Mouse (Mus musculus) CH12.LX (cell line): ENCODE results near the gene Wdr26. TPM values are rescaled to one million over a fixed set of nuclear protein-coding genes. Genes with fewer than 3 reads are reported as not detected.

Source experiments
- DNase-seq: peaks from one replicate; pipeline ENCODE4 v3.0.0-alpha.2; 2013; ENCODE audit errors: extremely low read depth
- H3K27ac ChIP-seq: 2 replicates; pipeline ENCODE4 v1.5.1; 2012; ENCODE audit warnings: low read depth, mild to moderate bottlenecking, control low read depth, moderate library complexity; ENCODE audit not compliant: insufficient read depth
- H3K27me3 ChIP-seq: replicated peaks from 2 replicates; pipeline ENCODE3; 2012; ENCODE audit warnings: inconsistent platforms
- H3K36me3 ChIP-seq, 2 experiments: replicated peaks in 1 of 2; 2 replicates each; pipeline versions ENCODE3 to v1.6.1; 2012; ENCODE audit warnings: inconsistent platforms in 1 of 2, low read length in 1 of 2, mild to moderate bottlenecking in 1 of 2, mixed read lengths in 1 of 2, moderate library complexity in 1 of 2; ENCODE audit not compliant: control insufficient read depth in 1 of 2, insufficient read depth in 1 of 2
- H3K4me1 ChIP-seq, 2 experiments: 2 replicates each; pipeline ENCODE4 v1.6.1; 2012; ENCODE audit warnings: inconsistent platforms in 1 of 2, moderate library complexity in 1 of 2; ENCODE audit not compliant: insufficient read depth in 2 of 2, control insufficient read depth in 1 of 2
- H3K4me2 ChIP-seq: 2 replicates; pipeline ENCODE4 v1.6.1; 2012; ENCODE audit warnings: low read depth, mild to moderate bottlenecking, control low read depth; ENCODE audit not compliant: poor library complexity, insufficient read depth, severe bottlenecking
- H3K4me3 ChIP-seq, 3 experiments: fragments of 150-350 bp in 1 of 3; sonication (generic) in 1 of 3; replicated peaks in 1 of 3; 2 replicates each; pipeline versions ENCODE3 to v1.5.1; 2011 to 2012; ENCODE audit warnings: low read depth in 2 of 3, low read length in 2 of 3, mild to moderate bottlenecking in 2 of 3, moderate library complexity in 2 of 3, control low read depth in 1 of 3, improper control_type of control experiment in 1 of 3, inconsistent platforms in 1 of 3, mixed read lengths in 1 of 3; ENCODE audit not compliant: poor library complexity in 1 of 3
- H3K79me2 ChIP-seq: replicated peaks from 2 replicates; pipeline ENCODE4 v1.6.1; 2012; ENCODE audit warnings: mild to moderate bottlenecking, moderate library complexity; ENCODE audit not compliant: control insufficient read depth, poor library complexity, insufficient read depth, severe bottlenecking; ENCODE audit errors: extremely low read depth
- H3K9ac ChIP-seq: 2 replicates; pipeline ENCODE4 v1.6.1; 2012; ENCODE audit warnings: low read depth, mild to moderate bottlenecking, control low read depth, moderate library complexity; ENCODE audit not compliant: insufficient read depth
- H3K9me3 ChIP-seq: replicated peaks from 2 replicates; pipeline ENCODE3; 2012; ENCODE audit warnings: low read length, inconsistent platforms, mixed read lengths
- BHLHE40 ChIP-seq: IDR thresholded peaks from 2 replicates; pipeline ENCODE4 v1.6.1; 2011; ENCODE audit warnings: mild to moderate bottlenecking, low read depth, low read length, improper control_type of control experiment
- CHD1 ChIP-seq: IDR thresholded peaks from 2 replicates; pipeline ENCODE4 v1.6.1; 2012; ENCODE audit warnings: low read depth, low read length, improper control_type of control experiment, inconsistent platforms
- CHD2 ChIP-seq: IDR thresholded peaks from 2 replicates; pipeline ENCODE4 v1.6.1; 2011; ENCODE audit warnings: low read length, improper control_type of control experiment
- CTCF ChIP-seq, 2 experiments: IDR thresholded peaks in 1 of 2; conservative IDR thresholded peaks in 1 of 2; 2 replicates each; pipeline ENCODE4 v1.5.1; 2011 to 2012; ENCODE audit warnings: low read depth in 2 of 2, low read length in 2 of 2, improper control_type of control experiment in 1 of 2, inconsistent platforms in 1 of 2, mild to moderate bottlenecking in 1 of 2, moderate library complexity in 1 of 2
- E2F4 ChIP-seq: IDR thresholded peaks from 2 replicates; pipeline ENCODE4 v1.6.1; 2011; ENCODE audit warnings: low read depth, low read length, improper control_type of control experiment; ENCODE audit not compliant: insufficient replicate concordance
- ELF1 ChIP-seq: IDR thresholded peaks from 2 replicates; pipeline ENCODE4 v1.6.1; 2014; ENCODE audit warnings: low read depth, mild to moderate bottlenecking, inconsistent platforms, low read length, improper control_type of control experiment
- EP300 ChIP-seq: IDR thresholded peaks from 2 replicates; pipeline ENCODE4 v1.6.1; 2011; ENCODE audit warnings: low read length, improper control_type of control experiment
- ETS1 ChIP-seq: conservative IDR thresholded peaks from 2 replicates; pipeline ENCODE4 v1.6.1; 2012; ENCODE audit warnings: low read depth, mild to moderate bottlenecking, inconsistent platforms, low read length, improper control_type of control experiment, moderate library complexity
- GABPA ChIP-seq: IDR thresholded peaks from 2 replicates; pipeline ENCODE4 v1.6.1; 2012; ENCODE audit warnings: low read depth, low read length, improper control_type of control experiment, inconsistent platforms; ENCODE audit not compliant: insufficient replicate concordance
- HCFC1 ChIP-seq: IDR thresholded peaks from 2 replicates; pipeline ENCODE4 v1.6.1; 2012; ENCODE audit warnings: low read depth, mild to moderate bottlenecking, inconsistent platforms, low read length, improper control_type of control experiment
- IRF4 ChIP-seq: IDR thresholded peaks from 2 replicates; pipeline ENCODE4 v1.6.1; 2014; ENCODE audit warnings: low read depth, mild to moderate bottlenecking, inconsistent platforms, low read length, improper control_type of control experiment
- JUN ChIP-seq: IDR thresholded peaks from 2 replicates; pipeline ENCODE4 v1.6.1; 2011; ENCODE audit warnings: low read depth, mild to moderate bottlenecking, low read length, improper control_type of control experiment, moderate library complexity; ENCODE audit not compliant: insufficient read depth
- JUND ChIP-seq: conservative IDR thresholded peaks from 2 replicates; pipeline ENCODE4 v1.6.1; 2011; ENCODE audit warnings: low read depth, low read length, improper control_type of control experiment
- KAT2A ChIP-seq: IDR thresholded peaks from 2 replicates; pipeline ENCODE4 v1.6.1; 2012; ENCODE audit warnings: low read length, improper control_type of control experiment, inconsistent platforms; ENCODE audit not compliant: insufficient replicate concordance
- MAFK ChIP-seq: IDR thresholded peaks from 2 replicates; pipeline ENCODE4 v1.6.1; 2011; ENCODE audit warnings: low read length, improper control_type of control experiment; ENCODE audit not compliant: insufficient replicate concordance
- MAX ChIP-seq: IDR thresholded peaks from 2 replicates; pipeline ENCODE4 v1.6.1; 2011; ENCODE audit warnings: low read length, improper control_type of control experiment
- MAZ ChIP-seq: IDR thresholded peaks from 2 replicates; pipeline ENCODE4 v1.6.1; 2012; ENCODE audit warnings: low read depth, mild to moderate bottlenecking, inconsistent platforms, low read length, improper control_type of control experiment, moderate library complexity
- MEF2A ChIP-seq: IDR thresholded peaks from 2 replicates; pipeline ENCODE4 v1.6.1; 2014; ENCODE audit warnings: low read depth, mild to moderate bottlenecking, inconsistent platforms, low read length, improper control_type of control experiment, borderline replicate concordance
- MXI1 ChIP-seq: IDR thresholded peaks from 2 replicates; pipeline ENCODE4 v1.6.1; 2011; ENCODE audit warnings: mild to moderate bottlenecking, low read depth, low read length, improper control_type of control experiment
- MYC ChIP-seq: IDR thresholded peaks from 2 replicates; pipeline ENCODE4 v1.6.1; 2011; ENCODE audit warnings: low read depth, mild to moderate bottlenecking, improper control_type of control experiment, low read length
- NELFE ChIP-seq: IDR thresholded peaks from 2 replicates; pipeline ENCODE4 v1.6.1; 2011; ENCODE audit warnings: low read depth, low read length, improper control_type of control experiment
- NRF1 ChIP-seq: IDR thresholded peaks from 2 replicates; pipeline ENCODE4 v1.6.1; 2014; ENCODE audit warnings: low read depth, mild to moderate bottlenecking, inconsistent platforms, low read length, improper control_type of control experiment, moderate library complexity
- PAX5 ChIP-seq: IDR thresholded peaks from 2 replicates; pipeline ENCODE4 v1.6.1; 2012; ENCODE audit warnings: low read length, inconsistent platforms, mixed read lengths
- POLR2A ChIP-seq: IDR thresholded peaks from 2 replicates; pipeline ENCODE4 v1.6.1; 2011; ENCODE audit warnings: low read depth, mild to moderate bottlenecking, improper control_type of control experiment, low read length
- POLR2AphosphoS2 ChIP-seq: IDR thresholded peaks from 2 replicates; pipeline ENCODE4 v1.6.1; 2011; ENCODE audit warnings: low read depth, low read length, improper control_type of control experiment
- RAD21 ChIP-seq: IDR thresholded peaks from 2 replicates; pipeline ENCODE4 v1.6.1; 2011; ENCODE audit warnings: low read depth, mild to moderate bottlenecking, low read length, improper control_type of control experiment, moderate library complexity
- RCOR1 ChIP-seq: conservative IDR thresholded peaks from 2 replicates; pipeline ENCODE4 v1.6.1; 2012; ENCODE audit warnings: low read depth, mild to moderate bottlenecking, inconsistent platforms, low read length, improper control_type of control experiment
- SIN3A ChIP-seq: IDR thresholded peaks from 2 replicates; pipeline ENCODE4 v1.6.1; 2012; ENCODE audit warnings: low read length, improper control_type of control experiment, inconsistent platforms
- SMC3 ChIP-seq: IDR thresholded peaks from 2 replicates; pipeline ENCODE4 v1.6.1; 2011; ENCODE audit warnings: low read depth, low read length, improper control_type of control experiment
- TBP ChIP-seq: conservative IDR thresholded peaks from 2 replicates; pipeline ENCODE4 v1.6.1; 2011; ENCODE audit warnings: low read depth, low read length, improper control_type of control experiment
- TCF12 ChIP-seq: IDR thresholded peaks from 2 replicates; pipeline ENCODE4 v1.6.1; 2014; ENCODE audit warnings: low read depth, mild to moderate bottlenecking, inconsistent platforms, low read length, improper control_type of control experiment
- UBTF ChIP-seq: IDR thresholded peaks from 2 replicates; pipeline ENCODE4 v1.6.1; 2012; ENCODE audit warnings: low read depth, mild to moderate bottlenecking, inconsistent platforms, low read length, improper control_type of control experiment, moderate library complexity
- USF1 ChIP-seq: IDR thresholded peaks from 2 replicates; pipeline ENCODE4 v1.6.1; 2014; ENCODE audit warnings: low read depth, mild to moderate bottlenecking, inconsistent platforms, low read length, improper control_type of control experiment
- USF2 ChIP-seq: conservative IDR thresholded peaks from 2 replicates; pipeline ENCODE4 v1.6.1; 2011; ENCODE audit warnings: low read depth, low read length, improper control_type of control experiment
- ZC3H11A ChIP-seq: IDR thresholded peaks from 2 replicates; pipeline ENCODE4 v1.6.1; 2012; ENCODE audit warnings: low read depth, mild to moderate bottlenecking, inconsistent platforms, low read length, improper control_type of control experiment
- ZKSCAN1 ChIP-seq: IDR thresholded peaks from 2 replicates; pipeline ENCODE4 v1.6.1; 2012; ENCODE audit warnings: low read depth, inconsistent platforms, low read length, improper control_type of control experiment, borderline replicate concordance
- ZMIZ1 ChIP-seq: IDR thresholded peaks from 2 replicates; pipeline ENCODE4 v1.6.1; 2012; ENCODE audit warnings: low read depth, mild to moderate bottlenecking, inconsistent platforms, low read length, improper control_type of control experiment
- ZNF384 ChIP-seq: IDR thresholded peaks from 2 replicates; pipeline ENCODE4 v1.6.1; 2012; ENCODE audit warnings: low read depth, low read length, improper control_type of control experiment, inconsistent platforms
- dilution Hi-C: fragments of 300-500 bp; cut with MboI; formaldehyde crosslinking; loops from 2 replicates; pipeline ENCODE4 v1.14.3; 2020; ENCODE audit warnings: low sequenced_read_pairs; ENCODE audit not compliant: extremely low pct_unique_long_range_greater_than_20kb, extremely low pct_ligation_motif_present
- in situ Hi-C: fragments of 300-500 bp; cut with MboI; formaldehyde crosslinking; loops from 3 replicates; pipeline ENCODE4 v1.14.3; 2019; ENCODE audit warnings: low sequenced_read_pairs, low pct_ligation_motif_present, low pct_unique_long_range_greater_than_20kb, mixed read lengths
- polyA plus RNA-seq: library from polyadenylated mRNA; unstranded; fragments of >175 nt; gene quantifications from 2 replicates; pipeline ENCODE4 v1.2.1, GENCODE M21; 2012; ENCODE audit warnings: low read depth; ENCODE audit not compliant: insufficient read length
- total RNA-seq, 2 experiments: library from RNA; depleted of rRNA; stranded (reverse); fragments of 300-350 nt in 1 of 2; fragments of >200 nt in 1 of 2; gene quantifications; 2 replicates each; pipeline ENCODE4 v1.2.3; 2012 to 2014

Gene Wdr26
- total and polyA plus RNA-seq, 3 experiments: 32.4 to 65.0 (median 34.2) TPM

- Histone ChIP-seq H3K4me2 (no peak overlapping the region), H3K27me3 (no peaks in the 10 kb centered on the region), H3K79me2 (no peaks in the 10 kb centered on the region), H3K9me3 (no peaks in the 10 kb centered on the region)
- no peak for TF ChIP-seq USF1
- peak; percentile 68; the same call in 1 of the 2 replicates for TF ChIP-seq TBP
- 0 out of 2 replicates have a peak, but pooled peaks have one; percentile 17 for TF ChIP-seq BHLHE40
- peak; percentile 45; the same call in 1 of the 2 replicates for TF ChIP-seq CHD2
- TF ChIP-seq POLR2AphosphoS2: no peak
- TF ChIP-seq ZMIZ1: peak; percentile 40; the same call in 1 of the 2 replicates
- 0 out of 2 replicates have a peak, but pooled peaks have one; percentile 24 for TF ChIP-seq NELFE
- no peak for TF ChIP-seq PAX5
- TF ChIP-seq ZKSCAN1: no peak
- TF ChIP-seq MYC: peak; percentile 92
- no peak for TF ChIP-seq GABPA
- peak; percentile 91 for TF ChIP-seq SMC3
- TF ChIP-seq ZNF384: no peak; the same call in 1 of the 2 replicates
- TF ChIP-seq UBTF: no peak
- peak; percentile 70 for TF ChIP-seq IRF4
- 0 out of 2 replicates have a peak, but pooled peaks have one; percentile 18 for TF ChIP-seq MEF2A
- TF ChIP-seq RAD21: peak; percentile 80
- TF ChIP-seq CTCF (conservative IDR thresholded peaks at IDR 0.05 in 1 of 2, IDR thresholded peaks at IDR 0.05 in 1 of 2; ENCODE audit: low read depth in 2 of 2, low read length in 2 of 2): peak; percentile 83 to 86
- no peak for TF ChIP-seq USF2
- peak; percentile 50; the same call in 1 of the 2 replicates for TF ChIP-seq SIN3A
- TF ChIP-seq NRF1: no peak
- peak; percentile 87 for TF ChIP-seq ELF1
- TF ChIP-seq E2F4: no peak
- TF ChIP-seq ETS1: no peak
- no peak for TF ChIP-seq KAT2A
- TF ChIP-seq RCOR1: 0 out of 2 replicates have a peak, but pooled peaks have one; percentile 17
- peak; percentile 60; the same call in 1 of the 2 replicates for TF ChIP-seq MAFK
- TF ChIP-seq JUN: no peak
- peak; percentile 69; the same call in 1 of the 2 replicates for TF ChIP-seq EP300
- TF ChIP-seq CHD1: no peak
- TF ChIP-seq POLR2A: peak; percentile 46
- peak; percentile 10; the same call in 1 of the 2 replicates for TF ChIP-seq ZC3H11A
- TF ChIP-seq TCF12: peak; percentile 29; the same call in 1 of the 2 replicates
- peak; percentile 75; the same call in 1 of the 2 replicates for TF ChIP-seq MXI1
- TF ChIP-seq MAX: peak; percentile 60
- TF ChIP-seq HCFC1: peak; percentile 33; the same call in 1 of the 2 replicates
- TF ChIP-seq JUND: peak; percentile 36
- 0 out of 2 replicates have a peak, but pooled peaks have one; percentile 62 for TF ChIP-seq MAZ
- TF ChIP-seq, all 38 proteins: peak for 24
- Histone ChIP-seq H3K4me1 (peaks cover 14 to 56% of the 10 kb centered on the region in 2 experiments), H3K9ac (no peak overlapping the region), H3K4me3 (no peak overlapping the region), H3K27ac (peak overlapping the region; percentile 5; the same call in 1 of the 2 replicates), H3K36me3 (no peaks in the 10 kb centered on the region)
- peak; percentile 82 for DNase-seq
- dilution Hi-C loops: no loop called here
- in situ Hi-C loops: no loop called here
These were observed 20.7 kb upstream of the Wdr26 start for GRCm38 (mm10) chr1:181232307-181233027.
